Mouse (Mus musculus): ENCODE measurements around the gene B230118H07Rik.

DNA sequence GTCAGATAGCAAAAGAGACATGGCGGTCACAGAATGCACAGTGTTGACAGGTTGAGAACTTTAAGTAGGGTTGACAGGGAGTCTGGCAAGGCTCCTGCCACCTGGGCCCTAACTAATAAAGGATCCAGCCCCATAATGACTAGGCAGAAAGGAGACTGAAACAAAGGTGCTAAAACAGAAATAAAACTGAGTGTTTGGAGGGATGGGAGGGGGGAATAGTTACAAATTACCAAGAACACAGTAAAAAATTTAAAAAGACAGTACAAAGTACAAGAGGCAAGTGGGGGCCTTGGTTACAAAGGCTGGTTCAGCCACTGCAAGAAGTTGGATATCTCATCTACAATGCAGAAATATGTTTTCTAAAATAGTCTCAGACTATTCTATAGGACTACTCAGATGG, 93.4 kb downstream of the B230118H07Rik start:
- TF ChIP-seq POLR2A (IDR thresholded peaks at IDR 0.05; ENCODE audit: insufficient read depth, low read depth, low read length) = no peak
- no peak for TF ChIP-seq CTCF (IDR thresholded peaks at IDR 0.05)
- TF ChIP-seq EP300 (IDR thresholded peaks at IDR 0.05; ENCODE audit: insufficient read depth, low read depth, low read length) = no peak
